Mouse (Mus musculus) CH12.LX (cell line): ENCODE measurements around the gene Syne1. TPM values are rescaled to one million over a fixed set of nuclear protein-coding genes. Genes with fewer than 3 reads are reported as not detected.

Experiments used
- DNase-seq: peaks from one replicate; pipeline ENCODE4 v3.0.0-alpha.2; 2013; ENCODE audit errors: extremely low read depth
- H3K27ac ChIP-seq: 2 replicates; pipeline ENCODE4 v1.5.1; 2012; ENCODE audit warnings: low read depth, mild to moderate bottlenecking, control low read depth, moderate library complexity; ENCODE audit not compliant: insufficient read depth
- H3K27me3 ChIP-seq: replicated peaks from 2 replicates; pipeline ENCODE3; 2012; ENCODE audit warnings: inconsistent platforms
- H3K36me3 ChIP-seq, 2 experiments: replicated peaks in 1 of 2; 2 replicates each; pipeline versions ENCODE3 to v1.6.1; 2012; ENCODE audit warnings: inconsistent platforms in 1 of 2, low read length in 1 of 2, mild to moderate bottlenecking in 1 of 2, mixed read lengths in 1 of 2, moderate library complexity in 1 of 2; ENCODE audit not compliant: control insufficient read depth in 1 of 2, insufficient read depth in 1 of 2
- H3K4me1 ChIP-seq, 2 experiments: 2 replicates each; pipeline ENCODE4 v1.6.1; 2012; ENCODE audit warnings: inconsistent platforms in 1 of 2, moderate library complexity in 1 of 2; ENCODE audit not compliant: insufficient read depth in 2 of 2, control insufficient read depth in 1 of 2
- H3K4me2 ChIP-seq: 2 replicates; pipeline ENCODE4 v1.6.1; 2012; ENCODE audit warnings: low read depth, mild to moderate bottlenecking, control low read depth; ENCODE audit not compliant: poor library complexity, insufficient read depth, severe bottlenecking
- H3K4me3 ChIP-seq, 3 experiments: fragments of 150-350 bp in 1 of 3; sonication (generic) in 1 of 3; replicated peaks in 1 of 3; 2 replicates each; pipeline versions ENCODE3 to v1.5.1; 2011 to 2012; ENCODE audit warnings: low read depth in 2 of 3, low read length in 2 of 3, mild to moderate bottlenecking in 2 of 3, moderate library complexity in 2 of 3, control low read depth in 1 of 3, improper control_type of control experiment in 1 of 3, inconsistent platforms in 1 of 3, mixed read lengths in 1 of 3; ENCODE audit not compliant: poor library complexity in 1 of 3
- H3K79me2 ChIP-seq: replicated peaks from 2 replicates; pipeline ENCODE4 v1.6.1; 2012; ENCODE audit warnings: mild to moderate bottlenecking, moderate library complexity; ENCODE audit not compliant: control insufficient read depth, poor library complexity, insufficient read depth, severe bottlenecking; ENCODE audit errors: extremely low read depth
- H3K9ac ChIP-seq: 2 replicates; pipeline ENCODE4 v1.6.1; 2012; ENCODE audit warnings: low read depth, mild to moderate bottlenecking, control low read depth, moderate library complexity; ENCODE audit not compliant: insufficient read depth
- H3K9me3 ChIP-seq: replicated peaks from 2 replicates; pipeline ENCODE3; 2012; ENCODE audit warnings: low read length, inconsistent platforms, mixed read lengths
- CHD2 ChIP-seq: IDR thresholded peaks from 2 replicates; pipeline ENCODE4 v1.6.1; 2011; ENCODE audit warnings: low read length, improper control_type of control experiment
- CTCF ChIP-seq, 2 experiments: IDR thresholded peaks in 1 of 2; conservative IDR thresholded peaks in 1 of 2; 2 replicates each; pipeline ENCODE4 v1.5.1; 2011 to 2012; ENCODE audit warnings: low read depth in 2 of 2, low read length in 2 of 2, improper control_type of control experiment in 1 of 2, inconsistent platforms in 1 of 2, mild to moderate bottlenecking in 1 of 2, moderate library complexity in 1 of 2
- E2F4 ChIP-seq: IDR thresholded peaks from 2 replicates; pipeline ENCODE4 v1.6.1; 2011; ENCODE audit warnings: low read depth, low read length, improper control_type of control experiment; ENCODE audit not compliant: insufficient replicate concordance
- ELF1 ChIP-seq: IDR thresholded peaks from 2 replicates; pipeline ENCODE4 v1.6.1; 2014; ENCODE audit warnings: low read depth, mild to moderate bottlenecking, inconsistent platforms, low read length, improper control_type of control experiment
- EP300 ChIP-seq: IDR thresholded peaks from 2 replicates; pipeline ENCODE4 v1.6.1; 2011; ENCODE audit warnings: low read length, improper control_type of control experiment
- GABPA ChIP-seq: IDR thresholded peaks from 2 replicates; pipeline ENCODE4 v1.6.1; 2012; ENCODE audit warnings: low read depth, low read length, improper control_type of control experiment, inconsistent platforms; ENCODE audit not compliant: insufficient replicate concordance
- IRF4 ChIP-seq: IDR thresholded peaks from 2 replicates; pipeline ENCODE4 v1.6.1; 2014; ENCODE audit warnings: low read depth, mild to moderate bottlenecking, inconsistent platforms, low read length, improper control_type of control experiment
- KAT2A ChIP-seq: IDR thresholded peaks from 2 replicates; pipeline ENCODE4 v1.6.1; 2012; ENCODE audit warnings: low read length, improper control_type of control experiment, inconsistent platforms; ENCODE audit not compliant: insufficient replicate concordance
- MEF2A ChIP-seq: IDR thresholded peaks from 2 replicates; pipeline ENCODE4 v1.6.1; 2014; ENCODE audit warnings: low read depth, mild to moderate bottlenecking, inconsistent platforms, low read length, improper control_type of control experiment, borderline replicate concordance
- MXI1 ChIP-seq: IDR thresholded peaks from 2 replicates; pipeline ENCODE4 v1.6.1; 2011; ENCODE audit warnings: mild to moderate bottlenecking, low read depth, low read length, improper control_type of control experiment
- POLR2A ChIP-seq: IDR thresholded peaks from 2 replicates; pipeline ENCODE4 v1.6.1; 2011; ENCODE audit warnings: low read depth, mild to moderate bottlenecking, improper control_type of control experiment, low read length
- TCF12 ChIP-seq: IDR thresholded peaks from 2 replicates; pipeline ENCODE4 v1.6.1; 2014; ENCODE audit warnings: low read depth, mild to moderate bottlenecking, inconsistent platforms, low read length, improper control_type of control experiment
- UBTF ChIP-seq: IDR thresholded peaks from 2 replicates; pipeline ENCODE4 v1.6.1; 2012; ENCODE audit warnings: low read depth, mild to moderate bottlenecking, inconsistent platforms, low read length, improper control_type of control experiment, moderate library complexity
- USF1 ChIP-seq: IDR thresholded peaks from 2 replicates; pipeline ENCODE4 v1.6.1; 2014; ENCODE audit warnings: low read depth, mild to moderate bottlenecking, inconsistent platforms, low read length, improper control_type of control experiment
- USF2 ChIP-seq: conservative IDR thresholded peaks from 2 replicates; pipeline ENCODE4 v1.6.1; 2011; ENCODE audit warnings: low read depth, low read length, improper control_type of control experiment
- ZC3H11A ChIP-seq: IDR thresholded peaks from 2 replicates; pipeline ENCODE4 v1.6.1; 2012; ENCODE audit warnings: low read depth, mild to moderate bottlenecking, inconsistent platforms, low read length, improper control_type of control experiment
- dilution Hi-C: fragments of 300-500 bp; cut with MboI; formaldehyde crosslinking; loops from 2 replicates; pipeline ENCODE4 v1.14.3; 2020; ENCODE audit warnings: low sequenced_read_pairs; ENCODE audit not compliant: extremely low pct_unique_long_range_greater_than_20kb, extremely low pct_ligation_motif_present
- in situ Hi-C: fragments of 300-500 bp; cut with MboI; formaldehyde crosslinking; loops from 3 replicates; pipeline ENCODE4 v1.14.3; 2019; ENCODE audit warnings: low sequenced_read_pairs, low pct_ligation_motif_present, low pct_unique_long_range_greater_than_20kb, mixed read lengths
- polyA plus RNA-seq: library from polyadenylated mRNA; unstranded; fragments of >175 nt; gene quantifications from 2 replicates; pipeline ENCODE4 v1.2.1, GENCODE M21; 2012; ENCODE audit warnings: low read depth; ENCODE audit not compliant: insufficient read length
- total RNA-seq, 2 experiments: library from RNA; depleted of rRNA; stranded (reverse); fragments of 300-350 nt in 1 of 2; fragments of >200 nt in 1 of 2; gene quantifications; 2 replicates each; pipeline ENCODE4 v1.2.3; 2012 to 2014

Syne1 gene
- total and polyA plus RNA-seq, 3 experiments, result 3.1 to 7.6 (median 3.6) TPM

DNA sequence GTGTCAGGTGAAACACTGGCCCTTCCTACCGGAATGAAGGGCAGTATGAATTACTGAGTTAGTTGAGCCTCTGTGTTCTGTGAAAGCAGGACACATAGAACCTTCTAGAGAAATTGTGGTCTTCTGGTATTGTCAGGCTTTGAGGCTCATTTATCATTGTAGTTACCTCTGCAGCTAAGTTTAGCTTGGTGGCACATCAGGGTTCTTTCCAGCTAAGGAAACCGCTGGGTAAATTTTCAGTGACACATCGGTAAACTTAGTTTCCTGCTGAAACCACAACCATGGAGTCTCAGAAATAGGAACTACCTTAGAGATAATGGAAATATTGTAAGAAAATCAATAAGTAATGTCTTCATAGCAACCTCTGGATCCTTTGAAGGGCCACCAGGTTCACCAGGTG is 573.9 kb downstream of the Syne1 start:
- Histone ChIP-seq H3K27ac (no peak overlapping the region), H3K27me3 (no peaks in the 10 kb centered on the region), H3K9me3 (no peaks in the 10 kb centered on the region), H3K4me1 (peaks cover 4 to 15% of the 10 kb centered on the region in 2 experiments; a peak in 3 of 4 replicates), H3K4me2 (0 out of 2 replicates have a peak overlapping the region, but pooled peaks have one; percentile 6), H3K4me3 (no peak overlapping the region), H3K36me3 (no peaks in the 10 kb centered on the region), H3K79me2 (no peaks in the 10 kb centered on the region), H3K9ac (no peak overlapping the region)
- peak; percentile 54 for DNase-seq
- dilution Hi-C loops (no loop called here), in situ Hi-C loops (loop anchor here (25.0 kb wide), 1 partner anchor 340 kb away; no protein-coding TSS in a partner anchor)
- TF ChIP-seq POLR2A, result no peak
- peak; percentile 61; the same call in 1 of the 2 replicates for TF ChIP-seq EP300
- TF ChIP-seq IRF4, result no peak
- no peak for TF ChIP-seq KAT2A
- TF ChIP-seq MEF2A, result peak; percentile 39; the same call in 1 of the 2 replicates

DNA sequence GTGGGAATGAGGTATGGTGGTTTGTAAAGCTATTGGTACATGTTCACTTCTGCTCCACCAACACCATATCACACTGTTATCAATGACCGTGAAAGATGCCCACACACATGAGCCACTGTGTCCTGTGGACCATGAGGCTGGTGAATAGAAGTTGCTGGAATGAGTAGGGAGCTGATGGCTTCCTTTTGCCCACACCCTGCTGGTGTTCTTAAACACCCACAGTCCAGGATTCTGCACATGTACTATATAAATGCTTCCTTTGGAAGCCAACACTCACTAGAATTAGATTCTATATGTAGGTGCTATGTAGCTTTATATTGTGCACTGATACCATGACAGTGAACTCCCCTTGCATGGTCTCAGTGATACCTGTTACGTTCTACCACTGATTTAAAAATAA is 574.7 kb downstream of the Syne1 start:
- H3K27me3 ChIP-seq, result no peaks in the 10 kb centered on the region
- no peak overlapping the region for H3K9ac ChIP-seq
- no peak for DNase-seq
- in situ Hi-C loops, result loop anchor here (25.0 kb wide), 1 partner anchor 339 kb away; no protein-coding TSS in a partner anchor
- H3K9me3 ChIP-seq, result no peaks in the 10 kb centered on the region
- TF ChIP-seq E2F4 (no peak), ELF1 (no peak), UBTF (no peak), MXI1 (no peak), ZC3H11A (no peak), USF1 (no peak), GABPA (no peak), CTCF (conservative IDR thresholded peaks at IDR 0.05 in 1 of 2, IDR thresholded peaks at IDR 0.05 in 1 of 2; ENCODE audit: low read depth in 2 of 2, low read length in 2 of 2) (no peak), USF2 (no peak), TCF12 (no peak)
- peaks cover 4 to 15% of the 10 kb centered on the region in 2 experiments; a peak in 3 of 4 replicates for H3K4me1 ChIP-seq
- H3K4me2 ChIP-seq, result no peak overlapping the region
- no peak overlapping the region for H3K27ac ChIP-seq
- no peaks in the 10 kb centered on the region for H3K79me2 ChIP-seq
- no peak overlapping the region for H3K4me3 ChIP-seq
- dilution Hi-C loops, result no loop called here
- no peaks in the 10 kb centered on the region for H3K36me3 ChIP-seq

DNA sequence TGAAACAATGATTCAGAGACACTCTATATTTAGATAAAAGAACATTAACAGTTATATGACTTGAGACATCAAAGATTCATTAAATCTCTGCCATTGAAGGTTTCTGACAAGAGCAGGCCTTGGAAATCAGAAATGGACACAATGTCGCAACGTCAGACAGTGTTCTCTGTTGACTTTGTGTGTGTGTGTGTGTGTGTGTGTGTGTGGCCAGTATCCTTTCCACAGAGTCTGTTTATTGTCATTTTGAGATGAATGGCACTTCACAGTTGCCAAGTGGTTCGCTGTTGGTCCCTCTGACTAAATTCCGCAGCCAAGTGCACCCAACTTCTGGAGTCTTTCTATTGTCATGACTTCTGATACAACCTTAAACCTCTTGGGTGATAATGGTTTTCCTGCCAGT is 577.0 kb downstream of the Syne1 start:
- dilution Hi-C loops, result no loop called here
- H3K4me3 ChIP-seq, result no peak overlapping the region
- H3K9me3 ChIP-seq, result no peaks in the 10 kb centered on the region
- no peak for TF ChIP-seq CHD2
- no peak for DNase-seq
- no peaks in the 10 kb centered on the region for H3K27me3 ChIP-seq
- H3K79me2 ChIP-seq, result no peaks in the 10 kb centered on the region
- H3K27ac ChIP-seq, result no peak overlapping the region
- no peak overlapping the region for H3K4me2 ChIP-seq
- peaks cover 4 to 15% of the 10 kb centered on the region in 2 experiments; a peak in 3 of 4 replicates for H3K4me1 ChIP-seq
- H3K36me3 ChIP-seq, result no peaks in the 10 kb centered on the region
- H3K9ac ChIP-seq, result no peak overlapping the region
- in situ Hi-C loops, result no loop called here
